Mouse (Mus musculus) kidney, adult 2 months (tissue): Measurements from ENCODE around the gene Dlgap5. TPM values are rescaled to one million over a fixed set of nuclear protein-coding genes. Genes with fewer than 3 reads are reported as not detected.

Experiments used
- DNase-seq: peaks from one replicate; pipeline ENCODE4 v3.0.0; 2021
- H3K27ac ChIP-seq: fragments of 200-500 bp; 2 replicates; pipeline ENCODE4 v1.5.1; 2012; ENCODE audit warnings: low read depth, low read length, control low read depth, inconsistent platforms; ENCODE audit not compliant: insufficient read depth
- H3K27me3 ChIP-seq: fragments of 200-500 bp; replicated peaks from 2 replicates; pipeline ENCODE4 v1.6.1; 2012; ENCODE audit warnings: mild to moderate bottlenecking, moderate library complexity, low read length, inconsistent platforms; ENCODE audit not compliant: control insufficient read depth, insufficient read depth
- H3K36me3 ChIP-seq: fragments of 200-500 bp; 2 replicates; pipeline ENCODE4 v1.6.1; 2012; ENCODE audit warnings: mild to moderate bottlenecking, moderate library complexity, low read length, inconsistent platforms; ENCODE audit not compliant: control insufficient read depth, insufficient read depth
- H3K4me1 ChIP-seq: fragments of 200-500 bp; 2 replicates; pipeline ENCODE4 v1.6.1; 2011; ENCODE audit warnings: low read length; ENCODE audit not compliant: control insufficient read depth, insufficient read depth
- H3K4me3 ChIP-seq: fragments of 200-500 bp; 2 replicates; pipeline ENCODE4 v1.5.1; 2011; ENCODE audit warnings: mild to moderate bottlenecking, low read depth, low read length, control low read depth; ENCODE audit not compliant: insufficient read depth
- CTCF ChIP-seq: fragments of 200-500 bp; conservative IDR thresholded peaks from 2 replicates; pipeline ENCODE4 v1.5.1; 2011; ENCODE audit warnings: low read depth, mild to moderate bottlenecking, control low read depth, low read length, moderate library complexity, mixed read lengths; ENCODE audit not compliant: insufficient read depth, insufficient read length
- POLR2A ChIP-seq: fragments of 200-500 bp; IDR thresholded peaks from one replicate; pipeline ENCODE4 v1.6.1; 2011; ENCODE audit warnings: low read depth, low read length, control low read depth
- WGBS: fragments of 180-500 bp; shearing (Covaris S2); methylation state at CpG from one replicate; pipeline ENCODE4 v1.1.7; 2018; 5-methylcytosine and 5-hydroxymethylcytosine counted together
- polyA plus RNA-seq: library from polyadenylated mRNA; depleted of rRNA; stranded (reverse); fragments of >200 nt; gene quantifications from 2 replicates; pipeline ENCODE4 v1.2.3, GENCODE M21; 2012

Dlgap5 gene
- polyA plus RNA-seq, 1 experiment: 0.33 TPM

DNA sequence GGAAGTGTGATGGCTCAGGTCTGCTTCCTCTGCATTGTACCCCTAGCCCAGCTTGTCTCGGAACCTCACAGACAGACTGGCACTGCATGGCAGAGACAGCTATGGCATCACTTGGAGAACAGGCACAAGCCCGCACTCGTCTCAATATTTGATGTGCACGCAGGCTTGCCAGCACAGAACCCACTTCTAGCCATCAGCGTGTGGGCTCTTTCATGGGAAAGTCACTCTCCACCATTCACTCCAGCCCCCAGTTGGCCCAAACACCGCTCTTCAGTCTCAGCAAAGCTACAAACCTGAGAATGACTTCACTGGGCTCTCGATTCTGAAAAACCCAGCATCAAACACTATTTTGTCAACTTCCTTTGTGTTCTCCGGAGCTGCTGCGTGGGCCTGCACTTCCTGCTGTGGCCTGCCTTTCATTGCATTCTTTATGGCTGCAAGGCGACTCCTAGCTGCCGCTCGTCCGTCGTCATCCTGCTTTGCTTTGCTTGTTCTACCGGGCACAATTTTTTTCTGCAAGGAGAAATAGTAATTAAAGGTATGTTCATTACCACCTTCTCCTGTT is 22.7 kb downstream of the Dlgap5 start:
- DNase-seq: no peak
- no peaks in the 10 kb centered on the region for H3K36me3 ChIP-seq
- 74% methylated on average over 15 of the region's 15 CpGs for WGBS
- H3K4me3 ChIP-seq: no peak overlapping the region
- H3K27me3 ChIP-seq: no peaks in the 10 kb centered on the region
- TF ChIP-seq POLR2A (no peak), CTCF (no peak)
- H3K4me1 ChIP-seq: no peaks in the 10 kb centered on the region
- no peak overlapping the region for H3K27ac ChIP-seq

DNA sequence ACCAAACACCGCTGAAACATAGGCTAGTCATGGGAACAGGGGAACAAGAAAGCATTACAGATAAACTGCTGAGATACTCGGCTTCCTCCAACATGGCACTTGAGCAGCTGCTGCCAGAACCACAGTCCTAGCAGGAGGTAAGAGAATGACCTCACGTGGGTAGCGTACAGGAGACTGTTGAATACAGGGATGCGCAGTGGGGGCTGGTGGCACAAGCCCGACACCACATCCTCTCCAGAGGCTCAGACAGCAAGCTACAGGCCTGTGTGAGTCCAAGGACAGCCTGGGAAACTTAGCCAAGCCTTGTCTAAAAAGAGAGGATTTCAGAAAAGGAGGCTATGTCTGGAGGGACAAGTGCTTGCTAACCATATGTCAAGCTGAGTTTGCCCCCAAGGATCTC is 23.2 kb downstream of the Dlgap5 start:
- TF ChIP-seq CTCF (no peak), POLR2A (no peak)
- 91% methylated on average over 6 of the region's 6 CpGs for WGBS
- Histone ChIP-seq H3K36me3 (no peaks in the 10 kb centered on the region), H3K4me1 (no peaks in the 10 kb centered on the region), H3K27ac (no peak overlapping the region), H3K27me3 (no peaks in the 10 kb centered on the region), H3K4me3 (no peak overlapping the region)
- DNase-seq: no peak

DNA sequence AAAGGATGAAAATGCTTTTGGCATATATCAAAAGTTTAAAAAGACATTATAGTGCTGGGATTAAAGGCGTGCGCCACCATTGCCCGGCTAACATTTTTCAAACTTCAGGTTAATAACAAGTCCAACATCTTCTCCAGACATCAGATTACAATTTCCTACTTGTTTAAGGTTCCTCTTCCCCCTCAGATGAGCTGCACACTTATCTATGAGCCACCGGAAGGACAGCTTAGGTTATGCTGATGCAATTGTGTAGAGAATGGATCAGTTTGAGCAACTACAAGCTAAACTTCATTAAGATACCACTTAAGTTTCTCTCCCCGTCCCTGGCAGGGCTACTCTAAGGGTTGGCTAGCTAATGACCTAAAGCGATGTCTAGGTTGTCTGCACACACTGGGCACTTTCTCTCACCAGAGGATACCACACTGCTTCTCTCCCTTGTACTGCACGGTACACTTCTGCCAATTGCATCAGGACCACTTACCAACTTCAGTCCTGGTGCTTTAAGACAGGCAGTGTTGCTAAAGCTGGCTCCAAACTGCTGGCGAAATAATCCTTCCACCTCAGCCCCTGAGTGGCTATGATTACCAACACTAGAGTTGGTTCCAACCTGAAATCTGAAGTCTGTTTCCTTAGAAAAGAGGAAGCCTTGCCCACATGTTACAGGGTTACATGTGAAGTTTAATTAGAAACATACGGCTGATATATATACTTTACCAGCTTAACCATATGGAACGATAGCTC is 24.7 kb downstream of the Dlgap5 start:
- no peaks in the 10 kb centered on the region for H3K36me3 ChIP-seq

DNA sequence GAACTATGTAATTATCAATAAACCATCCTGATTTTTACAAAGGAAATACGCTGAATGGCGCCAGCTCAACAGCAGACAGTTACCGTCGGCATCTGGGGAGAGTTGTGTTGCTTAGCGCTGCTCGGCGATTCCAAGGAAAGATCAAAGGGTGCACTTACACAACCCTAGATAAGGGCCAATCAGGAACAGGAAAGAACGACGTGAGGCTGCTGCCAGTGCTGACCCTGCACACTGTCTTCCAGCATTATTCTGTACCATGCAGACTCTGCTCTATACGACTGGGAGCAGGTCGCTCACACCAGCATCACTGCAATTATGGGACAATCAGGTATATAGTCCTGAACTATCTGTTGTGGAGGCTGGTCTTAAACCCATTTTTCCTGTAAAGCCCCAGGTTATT is 32.1 kb downstream of the Dlgap5 start:
- Histone ChIP-seq H3K4me1 (no peaks in the 10 kb centered on the region), H3K4me3 (no peak overlapping the region), H3K27me3 (no peaks in the 10 kb centered on the region), H3K27ac (no peak overlapping the region), H3K36me3 (no peaks in the 10 kb centered on the region)
- WGBS: 82% methylated on average over 11 of the region's 11 CpGs
- DNase-seq: no peak
- TF ChIP-seq POLR2A (no peak), CTCF (no peak)

More for the DNA sequence above, 24.7 kb downstream of the Dlgap5 start:
- Histone ChIP-seq H3K4me1 (no peaks in the 10 kb centered on the region), H3K27me3 (no peaks in the 10 kb centered on the region), H3K27ac (no peak overlapping the region), H3K4me3 (no peak overlapping the region)
- DNase-seq: no peak
- no peak for TF ChIP-seq CTCF
- no peak for TF ChIP-seq POLR2A
- 95% methylated on average over 10 of the region's 10 CpGs for WGBS

DNA sequence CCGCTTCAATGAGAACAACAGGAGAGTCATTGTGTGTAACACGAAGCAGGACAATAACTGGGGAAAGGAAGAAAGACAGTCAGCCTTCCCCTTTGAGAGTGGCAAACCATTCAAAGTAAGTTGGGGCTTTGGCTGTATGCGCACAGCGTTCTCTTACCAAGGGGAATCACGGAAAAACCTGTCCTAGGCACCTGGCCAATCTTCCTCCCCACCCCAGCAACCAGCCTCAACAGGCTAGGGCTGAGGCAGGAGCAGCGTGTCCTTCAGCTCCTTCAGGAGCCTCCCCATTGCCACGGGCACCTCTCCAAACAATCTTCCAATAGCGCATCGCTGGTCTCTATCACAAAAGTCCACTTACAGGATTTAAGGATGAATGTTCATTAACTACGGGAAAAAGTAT is 33.6 kb downstream of the Dlgap5 start:
- Histone ChIP-seq H3K4me1 (no peaks in the 10 kb centered on the region), H3K4me3 (no peak overlapping the region), H3K36me3 (no peaks in the 10 kb centered on the region), H3K27ac (no peak overlapping the region), H3K27me3 (no peaks in the 10 kb centered on the region)
- no peak for DNase-seq
- 86% methylated on average over 10 of the region's 10 CpGs for WGBS
- no peak for TF ChIP-seq CTCF
- TF ChIP-seq POLR2A: no peak

DNA sequence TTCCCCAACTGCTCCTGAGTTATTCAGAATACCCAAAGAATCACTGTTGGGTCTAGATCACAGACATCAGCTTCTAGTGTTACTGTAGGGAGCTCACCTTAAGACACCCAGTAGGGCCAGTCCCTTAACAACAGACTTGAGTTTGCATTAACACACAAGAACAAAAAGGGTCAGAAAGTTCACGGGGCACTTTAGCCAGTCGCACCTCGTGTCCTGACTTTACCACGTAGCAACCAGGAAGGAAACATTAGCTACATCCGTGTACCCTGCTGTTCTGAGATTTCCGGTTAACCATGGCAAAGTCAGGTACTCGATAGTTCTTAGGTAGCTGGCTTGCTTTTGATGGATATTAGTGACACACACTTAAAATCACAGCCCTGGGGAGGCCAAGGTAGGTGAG is 34.3 kb downstream of the Dlgap5 start:
- no peak for DNase-seq
- H3K27ac ChIP-seq: no peak overlapping the region
- TF ChIP-seq POLR2A (no peak), CTCF (no peak)
- no peak overlapping the region for H3K4me3 ChIP-seq
- H3K36me3 ChIP-seq: no peaks in the 10 kb centered on the region
- H3K4me1 ChIP-seq: no peaks in the 10 kb centered on the region
- 85% methylated on average over 7 of the region's 7 CpGs for WGBS
- no peaks in the 10 kb centered on the region for H3K27me3 ChIP-seq

DNA sequence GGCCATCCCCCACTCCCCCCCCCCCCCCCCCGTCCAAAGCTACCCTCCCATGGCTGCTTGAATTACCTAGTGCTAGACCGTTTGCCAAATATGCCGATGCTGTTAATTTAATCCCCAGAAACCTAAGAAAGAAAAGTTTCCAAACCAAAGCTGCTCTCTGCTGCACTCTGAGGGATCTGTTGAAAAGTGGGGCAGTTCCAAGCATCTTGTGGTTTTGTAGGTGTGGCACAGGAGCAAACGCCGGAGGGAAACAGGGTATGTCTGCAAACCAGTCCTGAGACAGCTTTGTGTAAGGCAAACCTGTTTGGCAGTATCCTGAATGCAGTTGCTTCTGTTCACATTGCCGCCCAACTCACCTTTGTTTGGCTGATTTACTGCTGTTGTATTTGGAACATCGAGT is 39.9 kb downstream of the Dlgap5 start:
- no peak for TF ChIP-seq POLR2A
- no peak for TF ChIP-seq CTCF
- 71% methylated on average over 7 of the region's 7 CpGs for WGBS
- no peaks in the 10 kb centered on the region for H3K4me1 ChIP-seq
- no peak for DNase-seq
- no peaks in the 10 kb centered on the region for H3K27me3 ChIP-seq
- H3K36me3 ChIP-seq: no peaks in the 10 kb centered on the region
- H3K4me3 ChIP-seq: no peak overlapping the region
- H3K27ac ChIP-seq: no peak overlapping the region
